Mouse (Mus musculus) right cerebral cortex, postnatal 25 days (tissue): ENCODE measurements around the gene Pxt1.

Experiments
- DNase-seq: peaks from one replicate; pipeline ENCODE4 v3.0.0; 2022

Gene Pxt1

GRCm38 (mm10) chr17:28910139-28910538 lies 33.5 kb downstream of the Pxt1 start:
- no peak for DNase-seq

GRCm38 (mm10) chr17:28909252-28909941 lies 34.2 kb downstream of the Pxt1 start:
- no peak for DNase-seq

- peak; percentile 51 for DNase-seq
Measured at GRCm38 (mm10) chr17:28907959-28908358, 35.7 kb downstream of the Pxt1 start.

- no peak for DNase-seq
Measured at GRCm38 (mm10) chr17:28905377-28905916, 38.2 kb downstream of the Pxt1 start.

- DNase-seq = peak; percentile 72
Measured at GRCm38 (mm10) chr17:28904546-28905376, 38.9 kb downstream of the Pxt1 start.

- no peak for DNase-seq
Measured at GRCm38 (mm10) chr17:28901559-28901958, 42.1 kb downstream of the Pxt1 start.

- DNase-seq = no peak
Measured at GRCm38 (mm10) chr17:28899427-28899826, 44.2 kb downstream of the Pxt1 start.

GRCm38 (mm10) chr17:28898249-28898648 lies 45.4 kb downstream of the Pxt1 start:
- DNase-seq = no peak

- no peak for DNase-seq
Measured at GRCm38 (mm10) chr17:28897817-28898216, 45.8 kb downstream of the Pxt1 start.

- no peak for DNase-seq
Measured at GRCm38 (mm10) chr17:28896095-28896780, 47.4 kb downstream of the Pxt1 start.

GRCm38 (mm10) chr17:28895217-28895875 lies 48.3 kb downstream of the Pxt1 start:
- no peak for DNase-seq

- no peak for DNase-seq
Measured at GRCm38 (mm10) chr17:28894050-28894767, 49.4 kb downstream of the Pxt1 start.

GRCm38 (mm10) chr17:28886266-28886665 lies 57.4 kb downstream of the Pxt1 start:
- no peak for DNase-seq

- no peak for DNase-seq
Measured at GRCm38 (mm10) chr17:28885231-28885630, 58.4 kb downstream of the Pxt1 start.
